Mouse (Mus musculus): ENCODE data around the gene Wsb1. TPM values are rescaled to one million over a fixed set of nuclear protein-coding genes. Genes with fewer than 3 reads are reported as not detected.

Wsb1 gene
- total and polyA plus RNA-seq, 3 experiments: 84.1 to 129 (median 104) TPM

- Histone ChIP-seq H3K4me2 (ENCODE audit: insufficient read depth, low read depth, poor library complexity, severe bottlenecking) (peak overlapping the region; percentile 40), H3K27me3 (replicated peaks) (peaks cover 9% of the 10 kb centered on the region), H3K4me1 (ENCODE audit: control insufficient read depth in 1 of 2, insufficient read depth in 2 of 2) (peaks cover 22 to 31% of the 10 kb centered on the region in 2 experiments), H3K79me2 (replicated peaks; ENCODE audit: control insufficient read depth, extremely low read depth, insufficient read depth, poor library complexity, severe bottlenecking) (no peaks in the 10 kb centered on the region), H3K9ac (ENCODE audit: insufficient read depth, low read depth) (no peak overlapping the region), H3K9me3 (replicated peaks; ENCODE audit: low read length) (peaks cover 14% of the 10 kb centered on the region), H3K36me3 (replicated peaks in 1 of 2; ENCODE audit: control insufficient read depth in 1 of 2, insufficient read depth in 1 of 2, low read length in 1 of 2) (no peaks in the 10 kb centered on the region), H3K4me3 (replicated peaks in 1 of 3; ENCODE audit: low read depth in 2 of 3, low read length in 2 of 3, poor library complexity in 1 of 3) (no peak overlapping the region), H3K27ac (ENCODE audit: insufficient read depth, low read depth) (no peak overlapping the region)
- in situ Hi-C loops (cut with MboI; ENCODE audit: low pct_ligation_motif_present, low pct_unique_long_range_greater_than_20kb, low sequenced_read_pairs) (loop anchor here (10.0 kb wide), 1 partner anchor 52 kb away; the partner anchor contains the start of gene Ksr1), dilution Hi-C loops (cut with MboI; ENCODE audit: extremely low pct_ligation_motif_present, extremely low pct_unique_long_range_greater_than_20kb, low sequenced_read_pairs) (no loop called here)
- no peak for DNase-seq (ENCODE audit: extremely low read depth)
- TF ChIP-seq TBP (conservative IDR thresholded peaks at IDR 0.05; ENCODE audit: low read depth, low read length): no peak
- no peak for TF ChIP-seq NRF1 (IDR thresholded peaks at IDR 0.05; ENCODE audit: low read depth, low read length)
- TF ChIP-seq JUND (conservative IDR thresholded peaks at IDR 0.05; ENCODE audit: low read depth, low read length): peak; percentile 55
- no peak for TF ChIP-seq NELFE (IDR thresholded peaks at IDR 0.05; ENCODE audit: low read depth, low read length)
- TF ChIP-seq MAZ (IDR thresholded peaks at IDR 0.05; ENCODE audit: low read depth, low read length): peak; percentile 18; the same call in 1 of the 2 replicates
- TF ChIP-seq IRF4 (IDR thresholded peaks at IDR 0.05; ENCODE audit: low read depth, low read length): peak; percentile 75; the same call in 1 of the 2 replicates
- TF ChIP-seq SMC3 (IDR thresholded peaks at IDR 0.05; ENCODE audit: low read depth, low read length): peak; percentile 12; the same call in 1 of the 2 replicates
- TF ChIP-seq GABPA (IDR thresholded peaks at IDR 0.05; ENCODE audit: insufficient replicate concordance, low read depth, low read length): no peak
- no peak for TF ChIP-seq E2F4 (IDR thresholded peaks at IDR 0.05; ENCODE audit: insufficient replicate concordance, low read depth, low read length)
- TF ChIP-seq HCFC1 (IDR thresholded peaks at IDR 0.05; ENCODE audit: low read depth, low read length): no peak
- no peak for TF ChIP-seq JUN (IDR thresholded peaks at IDR 0.05; ENCODE audit: insufficient read depth, low read depth, low read length)
- TF ChIP-seq USF2 (conservative IDR thresholded peaks at IDR 0.05; ENCODE audit: low read depth, low read length): no peak
- TF ChIP-seq POLR2A (IDR thresholded peaks at IDR 0.05; ENCODE audit: low read depth, low read length): no peak
- TF ChIP-seq MAX (IDR thresholded peaks at IDR 0.05; ENCODE audit: low read length): no peak; the same call in 1 of the 2 replicates
- 0 out of 2 replicates have a peak, but pooled peaks have one; percentile 20 for TF ChIP-seq CHD2 (IDR thresholded peaks at IDR 0.05; ENCODE audit: low read length)
- peak; percentile 91 for TF ChIP-seq MAFK (IDR thresholded peaks at IDR 0.05; ENCODE audit: insufficient replicate concordance, low read length)
- 0 out of 2 replicates have a peak, but pooled peaks have one; percentile 5 for TF ChIP-seq ELF1 (IDR thresholded peaks at IDR 0.05; ENCODE audit: low read depth, low read length)
- peak; percentile 58 for TF ChIP-seq MXI1 (IDR thresholded peaks at IDR 0.05; ENCODE audit: low read depth, low read length)
- TF ChIP-seq ZNF384 (IDR thresholded peaks at IDR 0.05; ENCODE audit: low read depth, low read length): no peak
- peak; percentile 57 for TF ChIP-seq ETS1 (conservative IDR thresholded peaks at IDR 0.05; ENCODE audit: low read depth, low read length)
- TF ChIP-seq RAD21 (IDR thresholded peaks at IDR 0.05; ENCODE audit: low read depth, low read length): no peak; the same call in none of the 2 replicates
- TF ChIP-seq SIN3A (IDR thresholded peaks at IDR 0.05; ENCODE audit: low read length): peak; percentile 58; the same call in 1 of the 2 replicates
- peak; percentile 58; the same call in 1 of the 2 replicates for TF ChIP-seq RCOR1 (conservative IDR thresholded peaks at IDR 0.05; ENCODE audit: low read depth, low read length)
- peak; percentile 81 for TF ChIP-seq TCF12 (IDR thresholded peaks at IDR 0.05; ENCODE audit: low read depth, low read length)
- TF ChIP-seq ZKSCAN1 (IDR thresholded peaks at IDR 0.05; ENCODE audit: borderline replicate concordance, low read depth, low read length): no peak
- no peak for TF ChIP-seq ZC3H11A (IDR thresholded peaks at IDR 0.05; ENCODE audit: low read depth, low read length)
- TF ChIP-seq CTCF (conservative IDR thresholded peaks at IDR 0.05 in 1 of 2, IDR thresholded peaks at IDR 0.05 in 1 of 2; ENCODE audit: low read depth in 2 of 2, low read length in 2 of 2): no peak
- no peak for TF ChIP-seq KAT2A (IDR thresholded peaks at IDR 0.05; ENCODE audit: insufficient replicate concordance, low read length)
- 0 out of 2 replicates have a peak, but pooled peaks have one; percentile 38 for TF ChIP-seq CHD1 (IDR thresholded peaks at IDR 0.05; ENCODE audit: low read depth, low read length)
- TF ChIP-seq UBTF (IDR thresholded peaks at IDR 0.05; ENCODE audit: low read depth, low read length): 0 out of 2 replicates have a peak, but pooled peaks have one; percentile 31
- 0 out of 2 replicates have a peak, but pooled peaks have one; percentile 39 for TF ChIP-seq ZMIZ1 (IDR thresholded peaks at IDR 0.05; ENCODE audit: low read depth, low read length)
- no peak for TF ChIP-seq POLR2AphosphoS2 (IDR thresholded peaks at IDR 0.05; ENCODE audit: low read depth, low read length)
- no peak for TF ChIP-seq PAX5 (IDR thresholded peaks at IDR 0.05; ENCODE audit: low read length)
- TF ChIP-seq USF1 (IDR thresholded peaks at IDR 0.05; ENCODE audit: low read depth, low read length): no peak
- peak; percentile 85 for TF ChIP-seq BHLHE40 (IDR thresholded peaks at IDR 0.05; ENCODE audit: low read depth, low read length)
- peak; percentile 66; the same call in 1 of the 2 replicates for TF ChIP-seq MYC (IDR thresholded peaks at IDR 0.05; ENCODE audit: low read depth, low read length)
- TF ChIP-seq MEF2A (IDR thresholded peaks at IDR 0.05; ENCODE audit: borderline replicate concordance, low read depth, low read length): peak; percentile 30; the same call in 1 of the 2 replicates
- TF ChIP-seq EP300 (IDR thresholded peaks at IDR 0.05; ENCODE audit: low read length): peak; percentile 85
Observed at GRCm38 (mm10) chr11:79196196-79196869, 58.1 kb downstream of the Wsb1 start.
